Mouse (Mus musculus) erythroblast, embryonic 14.5 days (primary cell): Measurements from ENCODE around the gene Zfp212.

ENCODE experiments used
- GATA1 ChIP-seq: IDR thresholded peaks from 2 replicates; pipeline ENCODE4 v1.6.1; 2012; ENCODE audit warnings: low read length, inconsistent platforms, mixed read lengths
- TAL1 ChIP-seq: IDR thresholded peaks from 3 replicates; pipeline ENCODE4 v1.6.1; 2012; ENCODE audit warnings: low read length, inconsistent platforms, mixed read lengths

GRCm38 (mm10) chr6:47909007-47909406 is 11.3 kb upstream of the Zfp212 start:
- no peak for TF ChIP-seq GATA1
- no peak for TF ChIP-seq TAL1
